Mouse (Mus musculus): Measurements from ENCODE around the gene Lrp2. TPM values are rescaled to one million over a fixed set of nuclear protein-coding genes. Genes with fewer than 3 reads are reported as not detected.

Lrp2 gene
- total and polyA plus RNA-seq, 3 experiments, result 0.01 TPM; not detected in 2

GRCm38 (mm10) chr2:69556686-69557085 lies 29.2 kb downstream of the Lrp2 start:
- TF ChIP-seq POLR2A (IDR thresholded peaks at IDR 0.05; ENCODE audit: control insufficient read depth in 1 of 2, insufficient read depth in 1 of 2, low read depth in 1 of 2, low read length in 2 of 2, poor library complexity in 1 of 2), result no peak
- TF ChIP-seq CTCF (IDR thresholded peaks at IDR 0.05 in 2 of 3, conservative IDR thresholded peaks at IDR 0.05 in 1 of 3; ENCODE audit: control insufficient read depth in 1 of 3, insufficient read depth in 1 of 3, low read depth in 2 of 3, low read length in 3 of 3, poor library complexity in 1 of 3, severe bottlenecking in 1 of 3), result no peak
- no peak for TF ChIP-seq HCFC1 (IDR thresholded peaks at IDR 0.05; ENCODE audit: low read depth, low read length)
- no peak for TF ChIP-seq UBTF (IDR thresholded peaks at IDR 0.05; ENCODE audit: borderline replicate concordance, insufficient read depth, low read depth, low read length)
- DNase-seq (ENCODE audit: low read depth, low spot score), result no peak
- H3K9me3 ChIP-seq (replicated peaks; ENCODE audit: insufficient read depth, low read length), result no peaks in the 10 kb centered on the region
- H3K27ac ChIP-seq (ENCODE audit: control insufficient read depth, low read depth, low read length), result no peak overlapping the region
- H3K27me3 ChIP-seq (ENCODE audit: control insufficient read depth in 1 of 2, insufficient read depth in 2 of 2, low read length in 2 of 2), result no peaks in the 10 kb centered on the region
- H3K4me3 ChIP-seq (ENCODE audit: control insufficient read depth in 1 of 2, insufficient read depth in 1 of 2, low read depth in 2 of 2, low read length in 2 of 2), result no peak overlapping the region
- no peaks in the 10 kb centered on the region for H3K79me2 ChIP-seq (ENCODE audit: control insufficient read depth, insufficient read depth, low read length, poor library complexity)
- H3K4me1 ChIP-seq (ENCODE audit: control insufficient read depth in 1 of 2, insufficient read depth in 2 of 2, low read length in 2 of 2), result no peaks in the 10 kb centered on the region
- H3K9ac ChIP-seq (ENCODE audit: control insufficient read depth, low read depth, low read length, poor library complexity, severe bottlenecking), result no peak overlapping the region
- no peaks in the 10 kb centered on the region for H3K36me3 ChIP-seq (ENCODE audit: control insufficient read depth in 1 of 2, insufficient read depth in 2 of 2, low read length in 2 of 2)

GRCm38 (mm10) chr2:69551639-69552038 lies 34.2 kb downstream of the Lrp2 start:
- no peak for TF ChIP-seq MAX (IDR thresholded peaks at IDR 0.05; ENCODE audit: low read length)
- TF ChIP-seq JUND (IDR thresholded peaks at IDR 0.05; ENCODE audit: low read depth, low read length), result no peak
- no peak for TF ChIP-seq TAL1 (IDR thresholded peaks at IDR 0.05; ENCODE audit: low read length)
- no peak for TF ChIP-seq CTCF (IDR thresholded peaks at IDR 0.05 in 2 of 3, conservative IDR thresholded peaks at IDR 0.05 in 1 of 3; ENCODE audit: control insufficient read depth in 1 of 3, insufficient read depth in 1 of 3, low read depth in 2 of 3, low read length in 3 of 3, poor library complexity in 1 of 3, severe bottlenecking in 1 of 3)
- no peak for TF ChIP-seq NRF1 (IDR thresholded peaks at IDR 0.05; ENCODE audit: insufficient read depth, low read depth, low read length, poor library complexity, severe bottlenecking)
- TF ChIP-seq MAFK (IDR thresholded peaks at IDR 0.05; ENCODE audit: borderline replicate concordance, low read depth, low read length), result no peak
- TF ChIP-seq E2F4 (IDR thresholded peaks at IDR 0.05; ENCODE audit: borderline replicate concordance, low read depth, low read length), result no peak
- TF ChIP-seq MAZ (IDR thresholded peaks at IDR 0.05; ENCODE audit: low read depth, low read length), result no peak
- TF ChIP-seq POLR2AphosphoS2 (IDR thresholded peaks at IDR 0.05; ENCODE audit: low read length), result no peak
- no peak for DNase-seq (ENCODE audit: low read depth, low spot score)
- Histone ChIP-seq H3K9ac (ENCODE audit: control insufficient read depth, low read depth, low read length, poor library complexity, severe bottlenecking) (no peak overlapping the region), H3K27ac (ENCODE audit: control insufficient read depth, low read depth, low read length) (no peak overlapping the region), H3K9me3 (replicated peaks; ENCODE audit: insufficient read depth, low read length) (no peaks in the 10 kb centered on the region), H3K4me1 (ENCODE audit: control insufficient read depth in 1 of 2, insufficient read depth in 2 of 2, low read length in 2 of 2) (no peaks in the 10 kb centered on the region), H3K4me3 (ENCODE audit: control insufficient read depth in 1 of 2, insufficient read depth in 1 of 2, low read depth in 2 of 2, low read length in 2 of 2) (no peak overlapping the region), H3K36me3 (ENCODE audit: control insufficient read depth in 1 of 2, insufficient read depth in 2 of 2, low read length in 2 of 2) (no peaks in the 10 kb centered on the region), H3K27me3 (ENCODE audit: control insufficient read depth in 1 of 2, insufficient read depth in 2 of 2, low read length in 2 of 2) (peaks cover 0 to 2% of the 10 kb centered on the region in 2 experiments; a peak in 1 of 4 replicates), H3K79me2 (ENCODE audit: control insufficient read depth, insufficient read depth, low read length, poor library complexity) (no peaks in the 10 kb centered on the region)

- Histone ChIP-seq H3K27ac (ENCODE audit: control insufficient read depth, low read depth, low read length) (no peak overlapping the region), H3K4me1 (ENCODE audit: control insufficient read depth in 1 of 2, insufficient read depth in 2 of 2, low read length in 2 of 2) (no peaks in the 10 kb centered on the region), H3K4me3 (ENCODE audit: control insufficient read depth in 1 of 2, insufficient read depth in 1 of 2, low read depth in 2 of 2, low read length in 2 of 2) (no peak overlapping the region), H3K36me3 (ENCODE audit: control insufficient read depth in 1 of 2, insufficient read depth in 2 of 2, low read length in 2 of 2) (no peaks in the 10 kb centered on the region), H3K9me3 (replicated peaks; ENCODE audit: insufficient read depth, low read length) (no peaks in the 10 kb centered on the region), H3K27me3 (ENCODE audit: control insufficient read depth in 1 of 2, insufficient read depth in 2 of 2, low read length in 2 of 2) (peaks cover 0 to 2% of the 10 kb centered on the region in 2 experiments; a peak in 1 of 4 replicates), H3K79me2 (ENCODE audit: control insufficient read depth, insufficient read depth, low read length, poor library complexity) (no peaks in the 10 kb centered on the region), H3K9ac (ENCODE audit: control insufficient read depth, low read depth, low read length, poor library complexity, severe bottlenecking) (no peak overlapping the region)
- DNase-seq (ENCODE audit: low read depth, low spot score), result peak; percentile 12
- TF ChIP-seq MXI1 (IDR thresholded peaks at IDR 0.05; ENCODE audit: low read depth, low read length), result no peak
Measured at GRCm38 (mm10) chr2:69546823-69547222, 39.0 kb downstream of the Lrp2 start.

Measured in MEL (cell line).